Mouse (Mus musculus) urinary bladder, postnatal 25 days (tissue): Measurements from ENCODE around the gene Gpr119.

Experiments used
- DNase-seq: peaks from one replicate; pipeline ENCODE4 v3.0.0; 2022; ENCODE audit warnings: low spot score

Gpr119 gene

DNA sequence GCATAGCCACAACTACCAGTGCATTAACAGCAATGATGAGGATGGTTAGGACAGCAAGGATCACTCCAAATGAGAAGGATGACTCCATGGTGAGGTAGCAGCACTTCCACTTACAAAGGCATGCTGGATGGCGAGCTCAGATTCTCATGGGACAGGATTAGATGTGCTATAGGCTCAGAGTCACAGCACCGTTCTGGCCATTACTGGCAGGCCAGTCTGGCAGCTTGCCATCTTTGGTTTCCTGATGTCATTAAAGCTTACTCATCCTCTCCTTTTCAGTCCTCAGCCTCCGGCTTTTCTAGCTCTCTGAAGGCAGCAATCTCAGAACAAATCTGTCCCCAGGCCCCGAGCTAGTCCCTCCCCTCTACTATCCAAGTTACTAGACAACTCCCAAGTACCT, at the start of gene Gpr119:
Gene Gpr119, minus strand, starts transcription at position 308 of the 400 bp plus-strand sequence.
- DNase-seq = no peak

DNA sequence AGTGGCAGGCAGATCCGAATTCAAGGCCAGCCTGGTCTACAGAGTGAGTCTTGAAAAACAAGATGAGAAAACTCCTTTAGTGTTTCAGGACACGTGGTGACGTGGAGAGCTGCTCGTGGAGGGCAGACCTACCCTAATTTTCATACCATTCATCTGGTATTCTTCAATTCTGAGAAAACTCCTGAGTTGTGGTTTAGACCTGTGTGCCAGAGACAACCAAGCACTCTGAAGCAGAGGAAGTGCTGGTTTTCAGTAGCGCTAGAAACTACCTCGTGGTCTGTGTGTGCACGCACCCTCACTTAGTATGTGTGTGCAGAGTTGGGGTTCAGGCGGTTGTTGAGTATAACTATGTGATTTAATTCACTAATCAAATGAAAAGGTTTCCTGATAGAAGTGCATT, 38.6 kb upstream of the Gpr119 start:
- DNase-seq = no peak

DNA sequence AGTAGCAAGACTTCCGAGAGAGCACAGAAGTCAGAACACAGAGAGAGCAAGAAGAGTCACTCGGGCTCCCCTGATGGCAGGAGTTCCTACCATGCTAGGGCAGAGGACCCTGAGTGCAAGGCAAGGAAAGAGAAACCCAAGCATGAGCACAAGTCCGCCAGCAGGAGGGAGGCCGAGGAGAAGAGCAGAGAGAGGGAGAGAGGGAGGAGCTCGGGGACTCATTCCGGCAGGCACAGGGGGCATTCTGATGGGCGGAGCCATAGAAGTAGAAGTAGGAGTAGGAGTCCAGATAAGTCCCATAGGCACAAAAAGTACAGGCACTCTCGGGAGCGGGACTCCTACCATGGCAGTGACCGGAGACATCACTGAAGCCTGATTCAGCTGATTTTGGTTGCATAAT, 35.4 kb upstream of the Gpr119 start:
- no peak for DNase-seq

DNA sequence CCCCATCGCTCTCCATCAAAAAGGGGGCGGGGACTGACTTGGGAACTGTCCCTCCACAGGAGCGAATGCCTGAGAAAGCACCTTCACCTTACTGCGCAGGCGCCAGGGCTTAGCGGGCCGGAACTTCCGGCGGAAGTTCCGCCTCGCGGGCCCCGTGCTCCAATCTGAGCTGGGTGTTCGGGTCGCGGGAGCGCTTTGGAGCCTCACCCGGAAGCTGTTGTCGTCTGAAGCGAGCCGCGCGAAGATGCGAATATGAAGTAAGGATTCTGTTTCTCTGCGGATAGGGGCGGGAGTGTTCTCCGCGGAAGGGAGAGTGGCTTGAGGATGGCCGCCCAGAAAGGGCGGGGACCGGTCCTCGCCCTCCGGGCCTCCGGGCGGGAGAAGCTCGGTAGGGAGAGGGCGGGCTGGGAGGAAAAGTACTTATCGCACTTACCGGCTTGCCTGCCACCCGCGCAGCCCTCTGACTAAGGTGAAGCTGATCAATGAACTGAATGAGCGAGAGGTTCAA, 20.6 kb upstream of the Gpr119 start, which contains the start of gene Rbmx2:
Gene Rbmx2, plus strand, starts transcription at position 141 of the 508 bp plus-strand sequence.
- peak; percentile 78 for DNase-seq

DNA sequence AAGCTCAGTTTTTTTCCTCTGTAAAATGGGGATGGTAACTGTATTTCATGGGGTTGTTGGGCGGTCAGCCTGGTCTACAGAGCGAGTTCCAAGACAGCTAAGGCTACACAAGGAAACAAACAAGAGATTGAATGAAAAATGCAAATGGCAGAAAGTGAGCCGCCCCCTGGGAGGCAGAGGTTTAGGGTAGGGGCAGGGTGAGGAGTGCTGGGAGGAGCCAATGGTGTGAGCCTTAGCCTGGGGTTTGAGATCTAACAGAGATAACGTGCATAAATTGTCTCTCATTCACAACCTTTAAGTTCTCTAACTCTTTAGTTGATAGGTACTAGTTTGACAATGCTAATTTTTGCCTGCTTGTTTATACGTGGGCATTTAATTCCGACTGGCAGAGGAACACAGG, 20.2 kb upstream of the Gpr119 start:
- DNase-seq = no peak

DNA sequence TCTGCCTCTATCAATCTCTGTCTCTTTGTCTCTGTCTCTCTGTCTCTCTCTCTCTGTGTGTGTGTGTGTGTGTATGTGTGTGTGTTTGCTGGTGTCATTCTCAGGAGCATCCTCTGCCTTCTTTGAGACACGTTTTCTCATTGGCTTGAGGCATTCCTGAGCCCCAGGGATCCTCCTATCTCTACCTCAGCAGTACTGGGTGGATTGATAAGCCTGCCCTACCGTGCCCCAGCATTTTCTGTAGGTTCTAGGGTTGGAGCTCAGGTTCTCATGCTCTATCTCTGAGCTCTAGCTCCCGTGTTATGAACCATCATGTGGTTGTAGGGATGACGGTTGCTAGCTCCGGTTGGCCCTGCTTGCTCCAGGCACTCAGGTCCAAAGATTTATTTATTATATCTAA, 9.6 kb upstream of the Gpr119 start:
- no peak for DNase-seq

DNA sequence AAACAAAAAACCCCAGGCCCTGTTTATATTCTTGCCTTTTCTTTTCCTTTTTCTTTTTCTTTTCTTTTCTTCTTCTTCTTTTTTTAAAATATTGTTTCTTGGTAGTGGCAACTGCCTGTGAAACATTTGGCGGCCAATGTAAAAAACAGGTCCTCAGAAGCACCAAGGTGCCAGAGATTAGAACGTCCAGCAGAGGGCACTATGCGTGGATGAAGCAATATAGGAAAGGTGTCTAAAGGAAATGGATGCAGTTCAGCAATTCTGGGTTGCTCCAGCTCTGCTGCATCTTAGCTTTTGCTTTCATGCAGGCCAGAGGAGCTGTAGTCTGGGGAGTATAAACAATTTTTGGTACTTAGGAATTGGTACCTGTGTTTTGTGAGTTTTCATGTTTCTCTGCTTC, 9.2 kb upstream of the Gpr119 start:
- peak; percentile 35 for DNase-seq

DNA sequence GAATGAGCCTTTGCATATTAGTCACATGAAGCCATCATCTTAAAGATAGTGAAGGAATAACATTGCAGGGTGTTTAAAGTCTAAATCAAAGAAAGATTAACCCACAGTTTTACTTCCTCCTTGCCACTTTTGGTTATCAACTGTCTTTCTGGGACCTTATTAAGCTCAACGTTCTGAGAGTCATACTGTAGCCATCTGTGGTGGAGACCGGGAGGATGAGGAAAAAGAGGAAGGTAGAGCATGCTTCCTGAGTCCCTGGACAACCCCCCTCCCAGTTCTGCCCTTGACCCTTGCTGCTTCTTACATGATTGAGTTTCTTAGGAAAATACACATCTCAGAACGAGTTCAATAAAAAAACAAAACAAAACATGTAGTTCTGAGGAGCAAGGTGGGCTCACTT, 2.6 kb downstream of the Gpr119 start:
- DNase-seq = no peak

DNA sequence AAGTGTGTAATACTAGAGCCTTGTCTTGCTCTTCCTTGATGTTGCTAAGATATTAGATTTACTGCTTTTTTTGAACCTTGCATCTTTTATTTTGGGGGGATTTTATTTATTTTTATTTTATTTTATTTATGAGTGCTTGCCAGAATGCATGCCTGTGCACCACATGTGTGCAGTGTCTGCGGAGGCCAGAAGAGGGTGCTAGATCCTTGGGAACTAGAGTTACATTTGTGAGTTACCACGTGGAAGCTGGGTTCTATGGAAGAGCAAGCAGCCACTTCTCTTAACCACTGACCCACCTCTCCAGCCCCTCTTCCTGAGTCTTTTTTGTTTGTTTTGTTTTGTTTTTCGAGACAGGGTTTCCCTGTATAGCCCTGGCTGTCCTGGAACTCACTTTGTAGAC, 4.7 kb downstream of the Gpr119 start:
- no peak for DNase-seq

DNA sequence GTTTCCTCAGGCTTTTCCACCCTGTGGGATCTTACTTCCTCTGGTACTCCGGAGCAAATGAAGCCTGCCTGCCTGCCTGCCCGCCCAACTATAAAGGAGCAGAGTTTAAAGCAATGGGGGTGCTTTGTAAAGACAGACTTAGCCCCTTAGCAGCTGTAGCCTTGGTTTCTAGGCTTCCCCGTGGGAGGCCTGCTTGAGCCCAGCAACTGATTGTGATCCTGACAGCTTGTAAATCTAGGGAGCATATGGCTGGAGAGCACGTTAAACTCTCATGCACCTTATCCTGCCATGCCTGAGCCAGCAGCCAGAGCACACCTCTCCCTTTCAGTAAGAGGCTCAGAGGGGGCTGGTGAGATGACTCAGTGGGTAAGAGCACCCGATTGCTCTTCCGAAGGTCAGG, 7.5 kb downstream of the Gpr119 start:
- DNase-seq = no peak

DNA sequence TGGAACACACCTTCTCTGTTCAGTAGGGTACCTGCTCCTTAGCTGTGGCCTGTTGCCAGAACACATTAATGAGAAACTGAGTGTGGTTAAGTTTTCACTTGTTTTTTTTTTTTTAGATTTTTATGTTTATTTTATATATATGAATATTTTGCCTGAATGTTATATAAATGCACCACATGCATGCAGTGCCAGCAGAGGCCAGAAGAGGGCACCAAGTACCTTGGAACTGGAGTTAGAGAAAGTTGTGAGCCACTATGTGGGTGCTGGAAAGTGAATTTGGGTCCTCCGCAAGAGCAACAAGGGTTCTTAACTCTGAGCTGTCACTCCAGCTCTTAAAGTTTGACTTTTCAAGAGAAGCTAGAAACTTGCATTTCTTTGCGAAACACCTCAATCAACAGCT, 30.2 kb downstream of the Gpr119 start:
- DNase-seq = no peak

DNA sequence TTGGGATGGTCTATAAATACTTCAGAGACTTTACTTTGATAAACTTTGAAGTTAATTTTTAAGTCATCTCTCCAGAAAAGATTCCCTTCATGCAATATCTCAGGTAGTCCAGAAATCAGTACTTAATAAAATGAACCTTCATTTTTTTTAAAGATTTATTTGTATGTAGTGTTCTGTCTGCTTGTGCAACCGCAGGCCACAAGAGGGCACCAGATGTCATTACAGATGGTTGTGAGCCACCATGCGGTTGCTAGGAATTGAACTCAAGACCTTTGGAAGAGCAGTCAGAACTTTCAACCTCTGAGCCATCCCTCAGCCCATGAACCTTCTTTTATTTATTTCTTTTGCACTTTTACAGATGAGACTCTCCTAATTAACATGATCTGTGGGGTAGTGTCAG, 37.2 kb downstream of the Gpr119 start:
- no peak for DNase-seq

DNA sequence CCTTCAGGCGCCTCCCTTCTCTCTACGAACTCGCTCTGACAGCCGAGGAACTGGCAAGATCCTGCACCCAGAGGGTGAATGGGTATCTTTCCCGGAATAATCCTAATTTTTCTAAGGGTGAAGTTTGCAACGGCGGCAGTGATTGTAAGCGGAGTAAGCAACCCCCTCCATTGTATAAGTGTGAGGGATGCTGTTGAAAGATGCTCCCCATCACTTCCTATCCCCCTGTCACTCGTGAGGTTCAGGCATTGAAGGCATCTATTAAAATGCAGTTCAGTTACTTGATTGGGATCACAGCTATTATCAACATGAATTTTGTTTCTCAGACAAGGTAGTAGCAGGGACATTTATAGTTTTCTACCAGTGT, 50.2 kb downstream of the Gpr119 start:
- DNase-seq = no peak

DNA sequence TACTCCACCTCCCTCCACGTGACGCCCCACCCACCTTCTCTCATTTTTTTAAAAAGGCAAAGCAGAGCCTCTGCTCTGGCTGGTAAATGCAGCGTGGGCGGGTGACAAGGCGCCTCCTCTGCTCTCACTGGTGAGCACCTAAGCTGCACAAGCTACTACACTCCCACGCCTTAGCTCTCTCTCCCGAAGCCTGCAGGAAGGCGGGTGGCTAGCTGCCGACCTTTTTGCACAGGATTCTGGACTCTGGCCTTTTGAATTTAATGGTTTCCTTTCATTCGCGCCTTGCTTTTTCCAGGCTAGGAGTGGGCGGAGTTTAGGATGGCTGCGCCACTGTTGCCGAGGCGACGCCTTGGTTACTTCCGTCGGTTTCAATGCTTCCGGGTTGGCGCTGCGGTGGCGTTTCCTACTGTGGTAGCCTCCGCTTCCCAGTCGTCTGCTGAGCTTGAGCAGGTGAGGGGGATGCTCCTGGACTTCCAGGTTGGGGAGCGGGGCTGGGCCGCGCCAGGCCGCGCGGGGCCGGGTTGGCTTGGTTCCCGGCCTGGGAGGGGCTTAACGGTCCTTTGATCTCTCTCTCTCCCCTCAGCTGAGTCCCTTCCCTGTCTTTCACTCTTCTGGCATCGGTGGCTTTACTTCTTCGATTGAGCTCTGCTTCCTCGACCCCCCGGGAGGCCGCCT, 50.8 kb downstream of the Gpr119 start, which contains the start of gene Slc25a14:
Gene Slc25a14, plus strand, starts transcription at position 35 of the 675 bp plus-strand sequence.
- DNase-seq = peak; percentile 62

DNA sequence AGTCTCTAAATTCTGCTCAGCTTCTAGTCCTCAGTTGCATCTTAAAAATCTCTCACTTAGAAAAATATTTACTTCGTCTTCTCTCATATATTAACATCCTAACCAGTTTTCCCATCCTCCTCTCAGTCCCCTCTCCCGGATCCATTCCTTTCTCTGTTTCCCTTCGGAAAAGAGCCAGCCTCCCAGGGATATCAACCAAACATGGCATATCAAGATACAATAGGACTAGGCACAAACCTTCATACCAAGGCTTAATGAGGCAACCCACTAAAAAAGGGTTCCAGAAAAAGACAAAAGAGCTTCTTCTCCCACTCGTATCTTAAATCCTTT, 51.3 kb downstream of the Gpr119 start:
- DNase-seq = no peak
